Mouse (Mus musculus): ENCODE results near the gene Gm10645. TPM values are rescaled to one million over a fixed set of nuclear protein-coding genes. Genes with fewer than 3 reads are reported as not detected.

The Gm10645 gene
- polyA plus RNA-seq, 1 experiment from 2014 or later = 0.89 TPM

DNA sequence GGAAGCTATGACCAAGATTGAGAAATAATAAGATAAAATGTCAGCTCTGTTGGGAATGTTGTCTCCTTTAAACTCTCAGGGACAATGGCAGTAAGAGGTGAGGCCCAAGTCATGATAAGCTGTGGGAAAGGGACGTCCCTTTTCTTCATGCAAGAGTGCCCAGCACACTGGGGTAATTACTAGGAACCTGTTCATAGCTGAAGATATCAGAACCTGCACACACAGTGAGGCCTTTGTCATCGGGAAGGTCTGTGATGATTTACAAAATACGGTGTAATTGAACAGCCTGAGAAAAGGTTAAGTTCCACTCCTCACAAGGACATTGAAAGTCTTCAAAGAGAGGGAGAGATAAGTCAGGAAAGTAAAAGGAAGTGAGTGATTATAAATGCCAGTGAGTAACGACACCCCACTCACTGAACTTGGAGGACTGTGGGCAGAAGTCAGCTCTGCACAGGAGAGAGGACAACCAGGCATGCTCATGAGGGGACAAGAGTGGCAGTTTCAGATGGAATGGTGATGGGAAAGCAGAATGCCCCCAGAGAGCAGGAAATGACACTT, 23.6 kb upstream of the Gm10645 start:
- Histone ChIP-seq H3K4me2 (ENCODE audit: low read depth, low read length) (no peak overlapping the region), H3K4me3 (ENCODE audit: low read length) (no peak overlapping the region), H3K27ac (ENCODE audit: low read length) (no peak overlapping the region), H3K4me1 (replicated peaks; ENCODE audit: control insufficient read depth, insufficient read depth, low read length) (no peaks in the 10 kb centered on the region; the same call in 1 of the 2 replicates), H3K27me3 (ENCODE audit: control insufficient read depth, insufficient read depth, low read depth, low read length) (no peaks in the 10 kb centered on the region), H3K36me3 (ENCODE audit: control insufficient read depth, insufficient read depth, low read length) (no peaks in the 10 kb centered on the region), H3K9me3 (ENCODE audit: control insufficient read depth, low read length) (no peaks in the 10 kb centered on the region), H3K9ac (ENCODE audit: low read length) (no peak overlapping the region)
- ATAC-seq (ENCODE audit: low read depth) = no peak
- 39% methylated on average over 4 of the region's 4 CpGs for WGBS

DNA sequence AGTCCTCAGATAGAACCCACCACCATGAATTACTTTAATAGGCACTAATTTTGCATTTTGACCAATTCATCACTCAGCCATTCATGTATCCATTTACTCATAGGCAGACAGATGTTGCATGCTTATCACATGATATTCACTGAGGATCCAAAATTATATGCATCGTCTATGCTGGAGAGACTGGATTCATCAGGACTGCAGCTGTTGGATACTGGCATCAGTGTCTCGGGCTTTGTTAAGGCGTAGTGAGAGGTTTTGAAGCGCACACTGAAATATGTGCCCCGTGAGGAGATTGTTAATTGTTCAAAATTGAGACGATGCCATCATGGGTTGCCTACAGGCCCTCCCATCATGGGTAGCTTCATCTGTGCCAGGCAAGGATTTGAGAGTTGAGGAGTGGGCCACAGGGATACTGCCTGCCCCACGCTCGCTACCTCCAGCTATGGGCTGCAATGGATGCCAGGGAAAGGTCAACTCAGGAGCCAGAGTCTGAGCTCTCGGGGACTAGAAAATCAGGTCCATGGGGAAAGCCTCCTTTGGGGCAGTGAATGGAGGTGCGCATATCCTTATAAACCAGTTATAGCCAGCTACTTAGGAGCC, 21.5 kb upstream of the Gm10645 start:
- Histone ChIP-seq H3K27me3 (ENCODE audit: control insufficient read depth, insufficient read depth, low read depth, low read length) (no peaks in the 10 kb centered on the region), H3K9me3 (ENCODE audit: control insufficient read depth, low read length) (no peaks in the 10 kb centered on the region), H3K4me2 (ENCODE audit: low read depth, low read length) (no peak overlapping the region), H3K4me1 (replicated peaks; ENCODE audit: control insufficient read depth, insufficient read depth, low read length) (peaks cover 10% of the 10 kb centered on the region), H3K27ac (ENCODE audit: low read length) (no peak overlapping the region), H3K9ac (ENCODE audit: low read length) (no peak overlapping the region), H3K4me3 (ENCODE audit: low read length) (no peak overlapping the region), H3K36me3 (ENCODE audit: control insufficient read depth, insufficient read depth, low read length) (no peaks in the 10 kb centered on the region)
- ATAC-seq (ENCODE audit: low read depth) = no peak
- 89% methylated on average over 10 of the region's 10 CpGs for WGBS

DNA sequence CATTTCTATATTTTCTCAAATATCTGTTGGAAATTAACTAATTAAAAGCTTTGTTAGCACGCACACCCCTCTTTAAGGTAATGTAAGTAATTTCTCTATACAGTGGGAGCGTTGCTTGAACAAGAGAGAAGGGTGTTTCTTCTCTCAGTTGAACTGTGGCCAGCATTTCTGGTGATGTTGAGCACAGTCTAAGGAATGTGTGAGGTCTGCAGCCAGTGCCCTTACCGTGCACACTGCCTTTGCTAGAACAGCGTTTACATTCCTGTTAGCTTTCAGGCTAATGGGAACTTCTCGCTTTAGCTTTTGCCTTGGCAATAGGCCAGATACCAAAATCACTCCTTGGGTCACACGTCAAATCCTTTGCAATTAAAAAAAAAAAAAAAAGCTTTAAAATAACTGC, 20.4 kb upstream of the Gm10645 start:
- Histone ChIP-seq H3K4me3 (ENCODE audit: low read length) (no peak overlapping the region), H3K4me1 (replicated peaks; ENCODE audit: control insufficient read depth, insufficient read depth, low read length) (peaks cover 10% of the 10 kb centered on the region), H3K9ac (ENCODE audit: low read length) (no peak overlapping the region), H3K4me2 (ENCODE audit: low read depth, low read length) (no peak overlapping the region), H3K27me3 (ENCODE audit: control insufficient read depth, insufficient read depth, low read depth, low read length) (no peaks in the 10 kb centered on the region), H3K36me3 (ENCODE audit: control insufficient read depth, insufficient read depth, low read length) (no peaks in the 10 kb centered on the region), H3K27ac (ENCODE audit: low read length) (peak overlapping the region; percentile 15; the same call in 1 of the 2 replicates), H3K9me3 (ENCODE audit: control insufficient read depth, low read length) (no peaks in the 10 kb centered on the region)
- 23% methylated on average over 6 of the region's 6 CpGs for WGBS
- peak; percentile 78 for ATAC-seq (ENCODE audit: low read depth)

DNA sequence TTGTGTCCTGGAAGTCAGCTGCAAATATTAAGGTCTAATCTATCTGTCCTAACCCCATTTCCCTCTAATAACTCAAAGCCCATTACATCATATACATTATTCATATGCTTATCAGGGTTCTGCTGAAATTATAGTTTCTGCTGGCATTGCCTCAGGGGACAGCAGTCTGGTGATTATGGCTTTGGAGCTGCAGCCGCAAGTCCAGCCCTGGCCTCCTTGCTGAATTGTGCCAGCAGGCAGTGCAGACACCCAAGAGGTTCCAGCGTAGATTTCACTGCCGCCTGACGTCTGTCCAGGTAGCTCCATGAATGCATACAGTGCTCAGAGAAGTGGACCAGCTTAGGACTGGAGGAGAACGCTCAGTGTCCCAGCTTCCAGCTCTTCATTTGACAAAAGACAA, 16.8 kb upstream of the Gm10645 start:
- Histone ChIP-seq H3K9me3 (ENCODE audit: control insufficient read depth, low read length) (no peaks in the 10 kb centered on the region), H3K4me3 (ENCODE audit: low read length) (no peak overlapping the region), H3K27ac (ENCODE audit: low read length) (peak overlapping the region; percentile 72), H3K36me3 (ENCODE audit: control insufficient read depth, insufficient read depth, low read length) (no peaks in the 10 kb centered on the region), H3K4me1 (replicated peaks; ENCODE audit: control insufficient read depth, insufficient read depth, low read length) (peaks cover 24% of the 10 kb centered on the region), H3K27me3 (ENCODE audit: control insufficient read depth, insufficient read depth, low read depth, low read length) (no peaks in the 10 kb centered on the region), H3K9ac (ENCODE audit: low read length) (no peak overlapping the region), H3K4me2 (ENCODE audit: low read depth, low read length) (no peak overlapping the region)
- no peak for ATAC-seq (ENCODE audit: low read depth)
- WGBS = 47% methylated on average over 5 of the region's 5 CpGs

DNA sequence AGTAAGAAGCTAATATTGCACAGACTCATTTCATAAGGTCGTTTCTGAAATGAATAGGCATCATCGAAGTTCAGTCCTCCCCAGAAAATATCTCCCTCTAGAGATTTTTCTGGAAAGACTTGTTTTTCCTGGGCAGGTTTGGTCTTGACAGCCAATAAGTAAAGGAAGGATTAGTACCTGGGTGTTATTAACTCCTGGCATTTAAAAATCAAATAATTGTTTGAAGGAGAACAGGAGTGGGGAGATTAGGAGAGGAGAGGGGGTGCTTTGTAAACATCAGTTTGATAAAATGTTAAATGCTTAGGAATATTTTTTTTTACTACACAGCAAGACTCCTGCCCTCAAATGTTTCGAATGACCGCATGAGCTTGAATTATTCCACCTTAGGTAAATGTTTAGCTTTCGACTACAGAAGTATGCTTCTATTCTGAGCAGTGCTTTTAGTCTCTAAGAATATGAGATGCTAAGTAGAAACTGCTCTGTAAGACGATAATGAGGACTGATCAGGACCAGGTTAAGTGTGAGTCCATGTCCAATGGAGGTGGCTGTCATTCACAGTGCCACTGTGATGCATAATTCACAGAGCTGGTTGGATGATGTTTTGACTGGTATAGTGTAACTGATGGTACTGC, 16.0 kb upstream of the Gm10645 start:
- 43% methylated on average over 6 of the region's 6 CpGs for WGBS
- Histone ChIP-seq H3K4me1 (replicated peaks; ENCODE audit: control insufficient read depth, insufficient read depth, low read length) (peaks cover 26% of the 10 kb centered on the region), H3K9ac (ENCODE audit: low read length) (no peak overlapping the region), H3K4me2 (ENCODE audit: low read depth, low read length) (no peak overlapping the region), H3K36me3 (ENCODE audit: control insufficient read depth, insufficient read depth, low read length) (no peaks in the 10 kb centered on the region), H3K27me3 (ENCODE audit: control insufficient read depth, insufficient read depth, low read depth, low read length) (no peaks in the 10 kb centered on the region), H3K9me3 (ENCODE audit: control insufficient read depth, low read length) (no peaks in the 10 kb centered on the region), H3K4me3 (ENCODE audit: low read length) (no peak overlapping the region), H3K27ac (ENCODE audit: low read length) (peak overlapping the region; percentile 73)
- ATAC-seq (ENCODE audit: low read depth) = peak; percentile 53

DNA sequence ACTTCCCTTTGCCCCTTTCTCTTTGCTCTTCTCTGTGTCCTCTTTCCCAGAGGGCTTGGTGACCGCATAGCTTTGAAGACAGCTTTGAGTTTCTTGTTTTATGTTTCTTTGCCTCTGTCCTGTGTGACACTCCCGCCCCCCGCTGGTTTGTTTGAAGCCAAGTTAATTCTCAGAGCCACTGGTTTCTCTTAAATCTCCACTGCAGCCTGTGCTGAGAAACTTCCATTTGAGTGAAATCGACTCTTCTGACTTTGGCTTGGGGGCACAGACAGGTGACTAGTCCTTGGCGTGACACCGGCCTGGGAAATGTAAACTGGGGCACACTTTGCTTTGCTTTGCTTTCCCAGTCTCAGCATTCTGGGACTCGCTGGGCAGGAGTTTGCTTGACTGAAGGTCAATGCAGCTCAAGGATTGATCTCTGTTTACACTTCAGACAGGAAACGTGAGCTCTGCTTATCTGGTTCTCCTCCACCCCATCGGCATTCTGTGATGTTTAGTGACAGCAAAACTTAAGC, 12.3 kb upstream of the Gm10645 start:
- ATAC-seq (ENCODE audit: low read depth) = peak; percentile 47; the same call in 1 of the 2 replicates
- WGBS = 6% methylated on average over 9 of the region's 9 CpGs

DNA sequence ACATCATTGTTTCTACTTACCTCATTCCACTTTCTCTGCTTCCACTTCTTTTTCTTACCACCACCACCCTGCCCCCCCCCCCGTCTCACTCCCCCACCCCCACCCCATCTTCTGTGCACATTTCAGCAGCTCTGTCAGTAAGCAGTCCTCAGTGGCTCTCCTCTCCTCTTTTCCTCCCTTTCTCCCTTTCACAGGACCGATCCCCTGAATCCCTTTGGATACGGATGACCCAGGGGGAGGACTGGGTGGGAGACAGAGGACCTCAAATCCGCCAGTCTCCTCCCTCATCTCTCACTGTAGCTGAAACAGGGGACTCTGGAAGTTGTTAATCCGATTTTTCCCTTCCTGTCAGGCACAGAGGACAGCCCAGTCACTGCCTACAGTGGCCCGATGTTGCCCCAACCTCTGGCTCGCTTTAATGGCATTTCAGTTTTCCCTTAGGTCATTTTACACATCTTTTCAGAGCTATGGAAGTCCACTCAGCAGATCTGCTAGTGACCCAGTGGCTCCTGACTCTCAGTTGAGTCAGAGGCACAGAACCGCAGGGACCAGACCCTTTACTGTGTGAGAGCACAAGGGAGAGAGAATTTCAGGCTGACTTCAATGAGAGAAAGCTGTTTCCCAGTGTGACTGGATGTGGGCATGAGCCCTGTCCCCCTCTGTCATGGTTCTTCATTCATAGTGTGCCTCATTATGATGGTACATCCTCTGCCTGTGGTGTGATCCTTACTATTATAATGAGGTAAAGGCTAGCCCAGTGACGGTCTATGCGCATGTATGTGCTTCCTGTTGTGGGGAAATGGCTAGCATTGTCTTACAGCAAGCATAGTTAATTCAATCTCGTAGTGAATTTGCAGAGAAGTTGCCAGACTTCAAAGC, 11.6 kb upstream of the Gm10645 start:
- ATAC-seq (ENCODE audit: low read depth) = no peak
- Histone ChIP-seq H3K27me3 (ENCODE audit: control insufficient read depth, insufficient read depth, low read depth, low read length) (no peaks in the 10 kb centered on the region), H3K4me2 (ENCODE audit: low read depth, low read length) (peak overlapping the region; percentile 8; the same call in 1 of the 2 replicates), H3K9me3 (ENCODE audit: control insufficient read depth, low read length) (no peaks in the 10 kb centered on the region), H3K36me3 (ENCODE audit: control insufficient read depth, insufficient read depth, low read length) (no peaks in the 10 kb centered on the region), H3K27ac (ENCODE audit: low read length) (peak overlapping the region; percentile 24; the same call in 1 of the 2 replicates), H3K9ac (ENCODE audit: low read length) (no peak overlapping the region), H3K4me3 (ENCODE audit: low read length) (no peak overlapping the region), H3K4me1 (replicated peaks; ENCODE audit: control insufficient read depth, insufficient read depth, low read length) (peaks cover 16% of the 10 kb centered on the region)
- WGBS = 27% methylated on average over 11 of the region's 11 CpGs

More for the DNA sequence above, 12.3 kb upstream of the Gm10645 start:
- peak overlapping the region; percentile 24; the same call in 1 of the 2 replicates for H3K27ac ChIP-seq (ENCODE audit: low read length)
- peak overlapping the region; percentile 8; the same call in 1 of the 2 replicates for H3K4me2 ChIP-seq (ENCODE audit: low read depth, low read length)
- H3K9me3 ChIP-seq (ENCODE audit: control insufficient read depth, low read length) = no peaks in the 10 kb centered on the region
- no peaks in the 10 kb centered on the region for H3K36me3 ChIP-seq (ENCODE audit: control insufficient read depth, insufficient read depth, low read length)
- no peaks in the 10 kb centered on the region for H3K27me3 ChIP-seq (ENCODE audit: control insufficient read depth, insufficient read depth, low read depth, low read length)
- no peak overlapping the region for H3K4me3 ChIP-seq (ENCODE audit: low read length)
- 0 out of 2 replicates have a peak overlapping the region, but pooled peaks have one; percentile 8 for H3K9ac ChIP-seq (ENCODE audit: low read length)
- H3K4me1 ChIP-seq (replicated peaks; ENCODE audit: control insufficient read depth, insufficient read depth, low read length) = peaks cover 21% of the 10 kb centered on the region

DNA sequence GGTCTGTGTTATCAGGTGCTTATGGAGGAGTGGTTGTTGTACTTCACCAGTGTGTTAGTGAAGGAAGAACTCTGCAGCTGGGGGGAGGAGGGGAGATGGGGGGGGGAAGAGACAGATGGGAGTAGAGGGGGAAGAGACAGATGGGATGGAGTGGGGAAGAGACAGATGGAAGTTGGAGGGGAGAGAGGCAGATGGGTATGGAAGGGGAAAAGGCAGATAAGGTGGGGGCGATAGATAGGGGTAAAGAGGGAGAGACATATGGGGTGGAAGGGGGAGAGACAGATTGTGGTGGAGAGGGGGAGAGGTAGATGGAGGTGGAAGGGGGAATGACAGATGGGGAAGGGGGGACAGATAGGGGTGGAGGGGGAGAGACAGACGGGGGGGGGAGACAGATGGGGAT, 10.8 kb upstream of the Gm10645 start:
- Histone ChIP-seq H3K4me3 (ENCODE audit: low read length) (no peak overlapping the region), H3K9me3 (ENCODE audit: control insufficient read depth, low read length) (no peaks in the 10 kb centered on the region), H3K4me1 (replicated peaks; ENCODE audit: control insufficient read depth, insufficient read depth, low read length) (peaks cover 16% of the 10 kb centered on the region), H3K27me3 (ENCODE audit: control insufficient read depth, insufficient read depth, low read depth, low read length) (no peaks in the 10 kb centered on the region), H3K9ac (ENCODE audit: low read length) (no peak overlapping the region), H3K27ac (ENCODE audit: low read length) (no peak overlapping the region), H3K36me3 (ENCODE audit: control insufficient read depth, insufficient read depth, low read length) (no peaks in the 10 kb centered on the region), H3K4me2 (ENCODE audit: low read depth, low read length) (no peak overlapping the region)
- 43% methylated on average over 2 of the region's 2 CpGs for WGBS
- no peak for ATAC-seq (ENCODE audit: low read depth)
